Comparison of ENCODE assay signal across 8 mouse cellular contexts in the genomic region with DNA sequence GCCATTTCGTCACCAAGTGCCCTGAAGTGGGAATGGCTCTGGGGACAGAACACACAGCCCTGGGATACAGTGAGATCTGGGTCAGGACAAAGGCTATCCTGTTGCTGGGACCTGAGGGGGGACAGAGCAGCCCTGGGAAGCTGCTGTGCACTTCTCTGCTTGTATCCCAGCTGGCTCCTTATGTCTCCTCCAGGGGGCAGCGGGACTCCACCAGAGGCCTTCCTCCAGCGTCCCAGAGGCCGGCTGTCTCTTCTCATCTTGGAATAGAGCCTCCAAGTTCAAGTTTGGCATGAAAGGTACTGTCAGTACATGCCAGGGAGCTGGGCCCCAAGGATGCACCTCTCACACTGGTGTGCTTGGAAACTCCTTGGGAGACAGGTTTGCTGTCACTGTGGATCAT.
DNase-seq lines count a peak whose midpoint lies in the region; ATAC-seq and TF ChIP-seq lines count a peak whose summit lies in the region.
"Had no signal": no experiment of that assay in that cellular context is flagged by ENCODE, and none has a peak within 500 bp of the region (broad histone marks: within the 10 kb centered on the region; RNA-seq: fewer than 3 reads in every experiment).

No protein-coding gene starts in this region.

- H3K9me3 ChIP-seq in intestine, embryonic 15.5 days, result no peaks in the 10 kb centered on the region
- H3K9me3 ChIP-seq in neural tube, embryonic 14.5 days (ENCODE audit: control insufficient read depth, low read length), result no peaks in the 10 kb centered on the region
- no peaks in the 10 kb centered on the region for H3K9me3 ChIP-seq in stomach, postnatal 0 days (ENCODE audit: control insufficient read depth, low read length)
- H3K9me3 ChIP-seq: limb, embryonic 13.5 days had no signal

- 12% methylated on average over 4 of the region's 4 CpGs for WGBS in intestine, embryonic 15.5 days
- 13% methylated on average over 4 of the region's 4 CpGs for WGBS in neural tube, embryonic 14.5 days
- WGBS in stomach, postnatal 0 days, result 9% methylated on average over 4 of the region's 4 CpGs

- no peak overlapping the region for H3K9ac ChIP-seq in intestine, embryonic 15.5 days
- H3K9ac ChIP-seq in neural tube, embryonic 14.5 days (replicated peaks; ENCODE audit: low read depth, low read length), result no peak overlapping the region
- no peak overlapping the region for H3K9ac ChIP-seq in stomach, postnatal 0 days (ENCODE audit: low read length)
- H3K9ac ChIP-seq: limb, embryonic 13.5 days had no signal

- TF ChIP-seq CTCF in stomach, postnatal 0 days (IDR thresholded peaks at IDR 0.05; ENCODE audit: low read depth), result peak; percentile 94

- 0 out of 2 replicates have a peak, but pooled peaks cover 3% of the 10 kb centered on the region for H3K27me3 ChIP-seq in intestine, embryonic 15.5 days (replicated peaks)
- H3K27me3 ChIP-seq in neural tube, embryonic 14.5 days (ENCODE audit: control insufficient read depth, insufficient read depth, low read length), result no peaks in the 10 kb centered on the region
- H3K27me3 ChIP-seq in stomach, postnatal 0 days (ENCODE audit: control insufficient read depth, insufficient read depth, low read length), result no peaks in the 10 kb centered on the region

- peak; percentile 40 for ATAC-seq in intestine, embryonic 15.5 days
- ATAC-seq in neural tube, embryonic 14.5 days (ENCODE audit: low read depth), result peak; percentile 59
- ATAC-seq in stomach, postnatal 0 days (ENCODE audit: low FRiP score, low TSS enrichment), result peak; percentile 54; the same call in 1 of the 2 replicates

- H3K4me3 ChIP-seq in intestine, embryonic 15.5 days (replicated peaks), result no peak overlapping the region
- H3K4me3 ChIP-seq in neural tube, embryonic 14.5 days (ENCODE audit: low read depth, low read length), result no peak overlapping the region
- H3K4me3 ChIP-seq in stomach, postnatal 0 days (ENCODE audit: low read depth, low read length), result no peak overlapping the region
- H3K4me3 ChIP-seq: limb, embryonic 13.5 days had no signal

- no peak overlapping the region for H3K27ac ChIP-seq in intestine, embryonic 15.5 days
- H3K27ac ChIP-seq in neural tube, embryonic 14.5 days (ENCODE audit: low read depth, low read length), result no peak overlapping the region
- H3K27ac ChIP-seq in stomach, postnatal 0 days (replicated peaks), result no peak overlapping the region
- H3K27ac ChIP-seq: limb, embryonic 13.5 days had no signal

- no peak for TF ChIP-seq EP300 in stomach, postnatal 0 days (optimal IDR thresholded peaks at IDR 0.05)

- intact Hi-C loops in left cerebral cortex, postnatal 25 days (cut with DNase I), result loop anchor here (1.0 kb wide), 1 partner anchor 160 kb away; no protein-coding TSS in a partner anchor

- 0 out of 2 replicates have a peak, but pooled peaks cover 3% of the 10 kb centered on the region for H3K4me1 ChIP-seq in intestine, embryonic 15.5 days (replicated peaks)
- peaks cover 8% of the 10 kb centered on the region; the same call in 1 of the 2 replicates for H3K4me1 ChIP-seq in neural tube, embryonic 14.5 days (ENCODE audit: control insufficient read depth, insufficient read depth, low read length)
- H3K4me1 ChIP-seq in stomach, postnatal 0 days (replicated peaks; ENCODE audit: control insufficient read depth, insufficient read depth), result no peaks in the 10 kb centered on the region

- no peaks in the 10 kb centered on the region for H3K36me3 ChIP-seq in intestine, embryonic 15.5 days
- no peaks in the 10 kb centered on the region for H3K36me3 ChIP-seq in neural tube, embryonic 14.5 days (ENCODE audit: control insufficient read depth, insufficient read depth, low read length)
- H3K36me3 ChIP-seq in stomach, postnatal 0 days (ENCODE audit: control insufficient read depth, insufficient read depth, low read length), result no peaks in the 10 kb centered on the region
- H3K36me3 ChIP-seq: limb, embryonic 13.5 days had no signal

- peak; percentile 75 for DNase-seq in adipocyte (ENCODE audit: low spot score)
- DNase-seq in cerebellum, adult 9-10 months, result peak; percentile 55
- peak; percentile 72 to 77 for DNase-seq in frontal cortex, postnatal 36 days (ENCODE audit: low spot score in 2 of 2)
- DNase-seq in left cerebral cortex, postnatal 25 days (ENCODE audit: low spot score in 2 of 2), result peak; percentile 80
- DNase-seq in stomach, postnatal 0 days (ENCODE audit: low spot score), result peak; percentile 78

- no peak overlapping the region for H3K4me2 ChIP-seq in intestine, embryonic 15.5 days (replicated peaks)
- H3K4me2 ChIP-seq in neural tube, embryonic 14.5 days (ENCODE audit: low read depth, low read length), result no peak overlapping the region
- no peak overlapping the region for H3K4me2 ChIP-seq in stomach, postnatal 0 days (replicated peaks; ENCODE audit: low read depth)
- H3K4me2 ChIP-seq: limb, embryonic 13.5 days had no signal
